Mouse (Mus musculus) thymus, adult 2 months (tissue): Measurements from ENCODE around the gene Tyro3.

ENCODE experiments used
- CTCF ChIP-seq: fragments of 200-500 bp; IDR thresholded peaks from 2 replicates; pipeline ENCODE4 v1.5.1; 2012; ENCODE audit warnings: mild to moderate bottlenecking, control low read depth, low read length, moderate library complexity, borderline replicate concordance; ENCODE audit not compliant: control insufficient read depth, poor library complexity, insufficient read depth; ENCODE audit errors: extremely low read depth
- POLR2A ChIP-seq: fragments of 200-500 bp; IDR thresholded peaks from 2 replicates; pipeline ENCODE4 v1.6.1; 2012; ENCODE audit warnings: mild to moderate bottlenecking, low read length, control low read depth, moderate library complexity; ENCODE audit not compliant: control insufficient read depth, poor library complexity, insufficient read depth; ENCODE audit errors: extremely low read depth

GRCm38 (mm10) chr2:119853811-119854210 is 56.3 kb downstream of the Tyro3 start:
- TF ChIP-seq CTCF (no peak), POLR2A (no peak)
